Mouse (Mus musculus) intestine, postnatal 0 days (tissue): ENCODE data around the gene Ndel1. TPM values are rescaled to one million over a fixed set of nuclear protein-coding genes. Genes with fewer than 3 reads are reported as not detected.

ENCODE experiments used
- ATAC-seq: fragments of 200-750 bp; cut with Nextera tagmentation; 2 replicates; pipeline ENCODE4 v1.8.0; 2017; ENCODE audit warnings: mild to moderate bottlenecking, moderate TSS enrichment, moderate library complexity
- H3K27ac ChIP-seq: fragments of 300-500 bp; sonication (generic); 2 replicates; pipeline ENCODE4 v1.5.1; 2014; ENCODE audit warnings: mild to moderate bottlenecking, low read depth, low read length, moderate library complexity
- H3K27me3 ChIP-seq: fragments of 300-500 bp; sonication (generic); replicated peaks from 2 replicates; pipeline ENCODE4 v1.6.1; 2014; ENCODE audit warnings: low read length, mixed read lengths; ENCODE audit not compliant: control insufficient read depth, insufficient read depth
- H3K36me3 ChIP-seq: fragments of 300-500 bp; sonication (generic); 2 replicates; pipeline ENCODE4 v1.6.1; 2014; ENCODE audit warnings: mild to moderate bottlenecking, moderate library complexity; ENCODE audit not compliant: control insufficient read depth, insufficient read depth
- H3K4me1 ChIP-seq: fragments of 300-500 bp; sonication (generic); replicated peaks from 2 replicates; pipeline ENCODE4 v1.6.1; 2014; ENCODE audit warnings: antibody characterized with exemption, low read length, mixed read lengths; ENCODE audit not compliant: control insufficient read depth, insufficient read depth
- H3K4me2 ChIP-seq: fragments of 300-500 bp; sonication (generic); replicated peaks from 2 replicates; pipeline ENCODE4 v1.6.1; 2014; ENCODE audit warnings: low read depth, mild to moderate bottlenecking, moderate library complexity
- H3K4me3 ChIP-seq: fragments of 300-500 bp; sonication (generic); 2 replicates; pipeline ENCODE4 v1.5.1; 2014; ENCODE audit warnings: low read depth, low read length
- H3K9ac ChIP-seq: fragments of 300-500 bp; sonication (generic); 2 replicates; pipeline ENCODE4 v1.6.1; 2014; ENCODE audit warnings: mild to moderate bottlenecking, low read depth, low read length
- H3K9me3 ChIP-seq: fragments of 300-500 bp; sonication (generic); 2 replicates; pipeline ENCODE4 v1.6.1; 2016; ENCODE audit warnings: mixed run types; ENCODE audit not compliant: control insufficient read depth
- CTCF ChIP-seq: sonication (generic); IDR thresholded peaks from 2 replicates; pipeline ENCODE4 v1.5.1; 2016; ENCODE audit warnings: low read depth, mild to moderate bottlenecking, control low read depth, antibody characterized with exemption, moderate library complexity
- WGBS: fragments of 180-500 bp; shearing (Covaris S2); extraction: QIAGEN DNeasy Blood & Tissue Kit; methylation state at CpG from one replicate; pipeline ENCODE4 v1.1.7; 2014; 5-methylcytosine and 5-hydroxymethylcytosine counted together
- polyA plus RNA-seq: library from polyadenylated mRNA; unstranded; fragments of >200 nt; fragmentation: Nextera tagmentation; extraction: Ambion mirVana; gene quantifications from 2 replicates; pipeline ENCODE4 v1.2.1, GENCODE M21; 2015

Gene Ndel1
- polyA plus RNA-seq: 63.6 and 67.6 TPM in 2 replicates

DNA sequence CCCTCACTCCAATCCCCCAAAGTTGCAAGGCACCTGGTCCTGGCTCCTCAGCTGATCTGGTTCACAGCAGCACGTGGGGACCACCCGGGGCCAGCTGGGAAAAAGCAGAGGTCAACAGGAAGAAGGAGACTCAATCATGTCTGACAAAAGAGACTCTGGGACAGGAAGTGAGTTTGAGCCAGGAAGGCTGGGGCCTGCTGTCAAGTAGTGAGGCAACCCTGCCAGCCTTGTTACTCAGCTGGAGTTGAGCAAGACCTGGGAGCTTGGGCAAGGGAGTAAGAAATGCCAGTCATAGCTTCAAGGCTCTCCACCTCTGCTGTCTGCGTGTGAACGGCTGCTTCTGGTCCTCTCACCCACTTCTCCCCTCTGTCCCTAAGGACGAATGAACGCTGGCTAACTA lies at the start of gene Ndel1:
Gene Ndel1 (minus strand): TSS at position 111 of the 400 bp plus-strand sequence.
- no peak within 1 kb of the TSS for H3K27ac ChIP-seq
- ATAC-seq: peak; percentile 28; the same call in 1 of the 2 replicates
- no peaks in the 10 kb centered on the region for H3K27me3 ChIP-seq
- no peaks in the 10 kb centered on the region for H3K36me3 ChIP-seq
- H3K9me3 ChIP-seq: no peaks in the 10 kb centered on the region
- no peaks in the 10 kb centered on the region for H3K4me1 ChIP-seq
- H3K4me3 ChIP-seq: no peak within 1 kb of the TSS
- TF ChIP-seq CTCF: no peak
- H3K9ac ChIP-seq: no peak within 1 kb of the TSS
- no peak within 1 kb of the TSS for H3K4me2 ChIP-seq
- WGBS: 55% methylated on average over 6 of the region's 6 CpGs

DNA sequence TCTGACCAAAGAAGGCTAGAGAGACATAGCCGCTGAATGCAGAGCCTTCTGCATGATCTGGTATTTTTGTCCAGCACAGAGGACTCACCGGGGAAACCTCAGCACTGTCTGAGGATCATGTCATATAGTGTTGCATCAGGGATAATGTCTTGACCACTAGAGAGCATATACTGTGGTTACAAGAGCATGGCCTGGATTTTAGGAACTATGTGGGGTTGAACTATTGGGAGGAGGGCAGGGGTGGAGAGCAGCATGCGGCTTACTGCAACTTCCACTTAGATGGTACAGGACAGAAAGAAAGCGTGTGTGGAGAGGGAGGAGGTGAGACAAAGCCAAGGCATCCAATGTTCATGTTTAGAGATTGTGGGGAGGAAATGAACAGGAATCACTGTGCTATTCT lies 42.9 kb upstream of the Ndel1 start:
- H3K4me3 ChIP-seq: no peak overlapping the region
- H3K36me3 ChIP-seq: no peaks in the 10 kb centered on the region
- no peaks in the 10 kb centered on the region for H3K27me3 ChIP-seq
- TF ChIP-seq CTCF: no peak
- no peak for ATAC-seq
- H3K9me3 ChIP-seq: no peaks in the 10 kb centered on the region
- H3K27ac ChIP-seq: no peak overlapping the region
- no peaks in the 10 kb centered on the region for H3K4me1 ChIP-seq
- 93% methylated on average over 4 of the region's 4 CpGs for WGBS
- H3K9ac ChIP-seq: no peak overlapping the region
- H3K4me2 ChIP-seq: no peak overlapping the region

DNA sequence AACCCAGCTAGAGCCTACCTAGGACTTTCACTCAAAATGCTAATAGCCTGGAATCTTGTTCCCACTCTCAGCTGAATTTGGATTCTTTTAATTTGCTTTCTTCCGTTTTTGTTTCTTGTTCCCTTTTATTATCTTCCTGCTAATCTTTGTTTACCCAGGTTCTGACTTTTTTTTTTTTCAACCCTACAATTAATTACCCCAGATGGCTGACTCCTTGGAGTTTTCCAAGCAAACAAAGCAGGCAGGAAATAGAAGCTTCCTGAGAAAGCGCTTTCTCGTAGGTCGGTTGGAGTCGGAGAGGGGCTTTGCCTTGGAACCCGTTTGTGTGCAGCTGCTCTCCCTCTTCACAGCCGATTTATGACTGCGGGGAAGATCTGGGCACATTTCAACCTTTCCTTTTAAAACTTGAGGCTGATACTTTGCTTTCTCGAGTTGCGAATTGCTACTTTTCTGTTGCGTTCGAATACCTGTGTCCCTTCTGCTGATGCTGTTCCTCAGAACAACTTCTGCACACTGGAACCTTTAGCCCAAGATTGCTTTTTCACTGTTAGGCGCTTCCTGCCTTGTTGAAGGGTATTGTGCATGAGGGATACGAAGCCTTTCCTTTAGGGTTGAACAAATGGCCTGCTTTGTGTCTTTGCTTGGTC lies 40.0 kb upstream of the Ndel1 start:
- ATAC-seq: no peak
- no peak for TF ChIP-seq CTCF
- H3K4me2 ChIP-seq: peak overlapping the region; percentile 17
- H3K4me3 ChIP-seq: no peak overlapping the region
- H3K9ac ChIP-seq: no peak overlapping the region
- 0 out of 2 replicates have a peak overlapping the region, but pooled peaks have one; percentile 11 for H3K27ac ChIP-seq
- no peaks in the 10 kb centered on the region for H3K9me3 ChIP-seq
- WGBS: 26% methylated on average over 14 of the region's 14 CpGs
- H3K36me3 ChIP-seq: 0 out of 2 replicates have a peak, but pooled peaks cover 6% of the 10 kb centered on the region
- no peaks in the 10 kb centered on the region for H3K4me1 ChIP-seq
- H3K27me3 ChIP-seq: no peaks in the 10 kb centered on the region

DNA sequence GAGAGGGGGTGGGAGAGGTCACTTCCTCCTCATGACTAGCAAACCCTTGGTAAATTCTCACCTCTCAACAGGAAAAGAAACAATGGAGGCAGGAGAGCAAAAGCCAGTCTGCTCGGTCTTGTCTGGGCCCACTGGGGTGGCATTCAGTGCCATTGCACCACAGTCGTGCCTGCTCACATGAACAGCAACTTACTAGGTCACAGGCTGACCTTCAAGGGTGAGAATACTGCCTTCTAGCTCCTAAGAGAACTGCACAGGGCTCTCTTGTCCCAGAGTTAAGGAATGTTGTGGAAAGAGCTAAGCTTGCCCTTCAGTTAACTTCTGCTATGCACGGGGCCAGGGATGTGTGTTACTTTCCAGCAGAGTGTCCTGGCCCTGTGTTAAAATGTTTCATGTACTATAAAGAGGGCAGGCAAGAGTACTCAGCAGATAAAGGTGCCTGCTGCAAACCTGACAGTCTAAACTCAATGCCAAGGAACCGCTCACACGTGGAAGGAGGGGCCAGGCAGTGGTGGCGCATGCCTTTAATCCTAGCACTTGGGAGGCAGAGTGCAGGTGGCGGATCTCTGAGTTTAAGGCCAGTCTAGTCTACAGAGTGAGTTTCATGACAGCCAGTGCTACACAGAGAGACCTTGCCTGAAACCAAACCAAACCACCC lies 37.3 kb upstream of the Ndel1 start:
- WGBS: 45% methylated on average over 7 of the region's 7 CpGs

DNA sequence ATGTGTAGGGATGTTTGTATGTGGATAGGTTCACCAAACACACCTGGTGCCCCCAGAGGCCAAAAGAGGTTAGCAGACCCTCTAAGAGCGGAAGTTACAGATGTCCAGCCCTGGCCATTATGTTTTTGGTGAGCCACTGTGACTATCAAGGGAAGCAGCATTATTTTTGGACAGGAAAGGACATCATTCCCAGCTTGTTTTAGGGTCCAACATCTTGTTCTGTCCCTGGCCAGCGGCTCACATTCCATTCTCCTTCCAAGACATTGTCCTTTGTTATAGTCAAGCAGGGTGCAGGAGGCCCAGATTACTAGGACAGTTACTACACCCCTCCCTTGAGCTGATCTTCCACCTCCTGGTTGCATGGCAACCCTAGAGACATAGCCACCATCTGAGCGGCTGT lies 35.6 kb upstream of the Ndel1 start:
- ATAC-seq: no peak
- H3K9ac ChIP-seq: no peak overlapping the region
- no peaks in the 10 kb centered on the region for H3K9me3 ChIP-seq
- no peak overlapping the region for H3K27ac ChIP-seq
- no peak overlapping the region for H3K4me2 ChIP-seq
- H3K27me3 ChIP-seq: no peaks in the 10 kb centered on the region
- H3K36me3 ChIP-seq: peaks cover 34% of the 10 kb centered on the region
- 67% methylated on average over 3 of the region's 3 CpGs for WGBS
- no peaks in the 10 kb centered on the region for H3K4me1 ChIP-seq
- no peak overlapping the region for H3K4me3 ChIP-seq
- TF ChIP-seq CTCF: no peak

More for the DNA sequence above, 37.3 kb upstream of the Ndel1 start:
- no peak for ATAC-seq
- H3K4me3 ChIP-seq: no peak overlapping the region
- H3K36me3 ChIP-seq: peaks cover 25% of the 10 kb centered on the region
- H3K9me3 ChIP-seq: no peaks in the 10 kb centered on the region
- no peak for TF ChIP-seq CTCF
- no peak overlapping the region for H3K9ac ChIP-seq
- no peak overlapping the region for H3K4me2 ChIP-seq
- no peaks in the 10 kb centered on the region for H3K27me3 ChIP-seq
- H3K4me1 ChIP-seq: no peaks in the 10 kb centered on the region
- H3K27ac ChIP-seq: no peak overlapping the region

DNA sequence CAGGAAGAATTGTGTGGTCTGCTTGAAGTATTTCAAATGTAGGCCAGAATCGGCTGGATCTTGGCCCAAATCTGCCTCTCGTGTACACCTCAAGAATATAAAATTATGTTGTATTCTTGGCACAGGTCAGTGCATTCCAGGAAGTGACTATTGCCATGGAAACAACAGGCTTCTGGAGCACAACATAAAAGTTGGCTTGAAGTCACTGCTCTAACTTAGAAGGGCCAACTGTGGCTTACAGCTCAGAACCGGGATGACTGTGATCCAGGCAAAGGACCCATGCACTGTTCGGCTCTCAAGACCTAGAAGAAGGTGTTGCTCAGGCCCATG lies 34.8 kb upstream of the Ndel1 start:
- TF ChIP-seq CTCF: no peak
- H3K27me3 ChIP-seq: no peaks in the 10 kb centered on the region
- H3K4me1 ChIP-seq: no peaks in the 10 kb centered on the region
- H3K36me3 ChIP-seq: peaks cover 34% of the 10 kb centered on the region
- H3K4me2 ChIP-seq: no peak overlapping the region
- no peak for ATAC-seq
- H3K27ac ChIP-seq: 0 out of 2 replicates have a peak overlapping the region, but pooled peaks have one; percentile 21
- H3K4me3 ChIP-seq: no peak overlapping the region
- no peaks in the 10 kb centered on the region for H3K9me3 ChIP-seq
- 60% methylated on average over 4 of the region's 4 CpGs for WGBS
- H3K9ac ChIP-seq: no peak overlapping the region
